Comparison of ENCODE assay signal across 12 mouse cellular contexts in genomic region chr10:23880695-23881094, GRCm38 (mm10). TPM values are rescaled to one million over a fixed set of nuclear protein-coding genes. Genes with fewer than 3 reads are reported as not detected.
DNase-seq lines count a peak whose midpoint lies in the region; ATAC-seq lines count a peak whose summit lies in the region.
"Had no signal": no experiment of that assay in that cellular context is flagged by ENCODE, and none has a peak within 500 bp of the region (broad histone marks: within the 10 kb centered on the region; RNA-seq: fewer than 3 reads in every experiment).

No protein-coding gene starts in this region.

- no peak overlapping the region for H3K9ac ChIP-seq in forebrain, embryonic 16.5 days (replicated peaks; ENCODE audit: low read depth, low read length)
- H3K9ac ChIP-seq: forebrain, embryonic 15.5 days; limb, embryonic 15.5 days had no signal

- DNase-seq in adrenal gland, adult 2 months, result peak; percentile 15
- no peak for DNase-seq in adrenal gland, postnatal 25 days
- peak; percentile 21 for DNase-seq in layer of hippocampus, adult 11-12 months (ENCODE audit: low spot score)
- no peak for DNase-seq in layer of hippocampus, postnatal 14 days (ENCODE audit: low spot score in 2 of 2)
- peak; percentile 14 for DNase-seq in R1 (ENCODE audit: low read depth, low spot score)
- DNase-seq in lung, postnatal 14 days, result peak; percentile 49
- DNase-seq in ovary, postnatal 10 days (ENCODE audit: low spot score), result no peak

- H3K27ac ChIP-seq in forebrain, embryonic 16.5 days (ENCODE audit: low read length), result no peak overlapping the region
- H3K27ac ChIP-seq: forebrain, embryonic 15.5 days; limb, embryonic 15.5 days had no signal

- 92% methylated on average over 6 of the region's 6 CpGs for WGBS in forebrain, embryonic 16.5 days

- no peaks in the 10 kb centered on the region for H3K9me3 ChIP-seq in forebrain, embryonic 16.5 days (ENCODE audit: control insufficient read depth, low read length)
- H3K9me3 ChIP-seq: forebrain, embryonic 15.5 days; limb, embryonic 15.5 days had no signal

- H3K4me1 ChIP-seq in forebrain, embryonic 16.5 days (replicated peaks; ENCODE audit: control insufficient read depth, insufficient read depth, low read length), result no peaks in the 10 kb centered on the region
- H3K4me1 ChIP-seq: forebrain, embryonic 15.5 days; limb, embryonic 15.5 days had no signal

- no peak for ATAC-seq in forebrain, embryonic 16.5 days
- ATAC-seq: forebrain, embryonic 15.5 days had no signal

- no peaks in the 10 kb centered on the region for H3K36me3 ChIP-seq in forebrain, embryonic 16.5 days (ENCODE audit: control insufficient read depth, insufficient read depth)
- H3K36me3 ChIP-seq: forebrain, embryonic 15.5 days; limb, embryonic 15.5 days had no signal

- H3K4me3 ChIP-seq in forebrain, embryonic 16.5 days (replicated peaks; ENCODE audit: low read length), result no peak overlapping the region
- H3K4me3 ChIP-seq: forebrain, embryonic 15.5 days; limb, embryonic 15.5 days had no signal

- no peaks in the 10 kb centered on the region for H3K27me3 ChIP-seq in forebrain, embryonic 16.5 days (replicated peaks; ENCODE audit: control insufficient read depth, insufficient read depth, low read length)
- H3K27me3 ChIP-seq: forebrain, embryonic 15.5 days; limb, embryonic 15.5 days had no signal

- H3K4me2 ChIP-seq in forebrain, embryonic 16.5 days (ENCODE audit: low read length), result no peak overlapping the region
- H3K4me2 ChIP-seq: forebrain, embryonic 15.5 days; limb, embryonic 15.5 days had no signal

RNA-seq across cellular contexts. Expression of gene Vnn1, which starts 13.8 kb away (rescaled TPM):
- total RNA-seq in adrenal gland, adult 2 months (2021), result 10 to 100 TPM; 22.7 to 49.8 TPM
- polyA plus RNA-seq in adrenal gland, adult 2 months (2012; rRNA removed), result 13.8 and 19.2 TPM in 2 replicates
- total RNA-seq in adrenal gland, postnatal 25 days (2021), result 48.8 and 69.8 TPM in 2 replicates
- under 1 TPM; 0.14 to 0.25 TPM for total RNA-seq in layer of hippocampus, postnatal 14 days (2021)
- polyA plus RNA-seq in forebrain, embryonic 16.5 days (2015; fragmentation: Nextera tagmentation; extraction: Ambion mirVana), result 0.11 and 0.36 TPM in 2 replicates

RNA-seq across cellular contexts. Expression of gene Vnn3, which starts 29.4 kb away (rescaled TPM):
- total RNA-seq in adrenal gland, adult 2 months (2021), result 10 to 100 TPM in 1 of 2 experiments, 1 to 10 TPM in 1; 6.1 to 57.5 TPM
- polyA plus RNA-seq in adrenal gland, adult 2 months (2012; rRNA removed), result 20.1 and 46.8 TPM in 2 replicates
- total RNA-seq in adrenal gland, postnatal 25 days (2021), result 53.8 and 82.3 TPM in 2 replicates
- total RNA-seq in layer of hippocampus, postnatal 14 days (2021), result under 1 TPM in 1 of 2 experiments, not detected in 1; 0.21 TPM
- not detected in 2 replicates for polyA plus RNA-seq in forebrain, embryonic 16.5 days (2015; fragmentation: Nextera tagmentation; extraction: Ambion mirVana)
- total RNA-seq: hematopoietic stem cell, adult 5-6 weeks had no signal
- polyA plus RNA-seq: forebrain, embryonic 15.5 days; limb, embryonic 15.5 days; neural tube, embryonic 11.5 days had no signal

RNA-seq across cellular contexts. Expression of gene Taar1, which starts 39.5 kb away (rescaled TPM):
- total RNA-seq in adrenal gland, adult 2 months (2021), result not detected
- not detected in 2 replicates for polyA plus RNA-seq in adrenal gland, adult 2 months (2012; rRNA removed)
- not detected in 2 replicates for total RNA-seq in adrenal gland, postnatal 25 days (2021)
- not detected for total RNA-seq in layer of hippocampus, postnatal 14 days (2021)
- polyA plus RNA-seq in forebrain, embryonic 16.5 days (2015; fragmentation: Nextera tagmentation; extraction: Ambion mirVana), result not detected in 2 replicates
- total RNA-seq: hematopoietic stem cell, adult 5-6 weeks had no signal
- polyA plus RNA-seq: forebrain, embryonic 15.5 days; limb, embryonic 15.5 days; neural tube, embryonic 11.5 days had no signal

RNA-seq across cellular contexts. Expression of gene Taar2, which starts 57.7 kb away (rescaled TPM):
- not detected for total RNA-seq in adrenal gland, adult 2 months (2021)
- not detected in 2 replicates for polyA plus RNA-seq in adrenal gland, adult 2 months (2012; rRNA removed)
- total RNA-seq in adrenal gland, postnatal 25 days (2021), result not detected in 2 replicates
- total RNA-seq in layer of hippocampus, postnatal 14 days (2021), result not detected
- not detected in 2 replicates for polyA plus RNA-seq in forebrain, embryonic 16.5 days (2015; fragmentation: Nextera tagmentation; extraction: Ambion mirVana)
- total RNA-seq: hematopoietic stem cell, adult 5-6 weeks had no signal
- polyA plus RNA-seq: forebrain, embryonic 15.5 days; limb, embryonic 15.5 days; neural tube, embryonic 11.5 days had no signal

Comparison
In these comparisons a context has a peak if more than half of its experiments do, and no peak if none do; other contexts are left out.
1. DNase-seq: peak in adrenal gland, adult 2 months (single experiment), layer of hippocampus, adult 11-12 months (single experiment), R1 (single experiment) and lung, postnatal 14 days (single experiment); none in adrenal gland, postnatal 25 days (single experiment), layer of hippocampus, postnatal 14 days (0 of 2) and ovary, postnatal 10 days (single experiment).
2. RNA of gene Vnn1, which starts 13.8 kb away (total RNA-seq): 48.8 to 69.8 TPM in adrenal gland, postnatal 25 days and 22.7 to 49.8 TPM in adrenal gland, adult 2 months; 0.14 to 0.25 TPM in layer of hippocampus, postnatal 14 days; every median in the first group is over 10 times any median in the second.
3. RNA of gene Vnn3, which starts 29.4 kb away (total RNA-seq): 53.8 to 82.3 TPM in adrenal gland, postnatal 25 days and 6.1 to 57.5 TPM in adrenal gland, adult 2 months; 0.21 TPM in layer of hippocampus, postnatal 14 days; every median in the first group is over 4 times any median in the second.